Mouse (Mus musculus) activated CD4-positive, CD25-positive, alpha-beta regulatory T cell, adult 4 months (primary cell): ENCODE results near the gene Ticam1. TPM values are rescaled to one million over a fixed set of nuclear protein-coding genes. Genes with fewer than 3 reads are reported as not detected.
A peak's percentile ranks its signal among the peaks of the same experiment; 100 is the strongest.

Experiments
- ATAC-seq: one replicate; pipeline ENCODE4 v1.8.0; 2017
- polyA plus RNA-seq, 2 experiments: library from polyadenylated mRNA; unstranded; fragments of 100-300 nt; shearing (Covaris generic); gene quantifications; one replicate each; pipeline ENCODE4 v1.2.1; 2017

Ticam1 gene
- polyA plus RNA-seq, 2 experiments from 2014 or later = 6.4 to 11.3 TPM

GRCm38 (mm10) chr17:56290388-56291170 lies 14.0 kb upstream of the Ticam1 start:
- peak; percentile 63 for ATAC-seq

GRCm38 (mm10) chr17:56289371-56290331 lies 13.1 kb upstream of the Ticam1 start:
- ATAC-seq = peak; percentile 7

- ATAC-seq = no peak
Measured at GRCm38 (mm10) chr17:56288866-56289265, 12.3 kb upstream of the Ticam1 start.

- no peak for ATAC-seq
Measured at GRCm38 (mm10) chr17:56287830-56288229, 11.2 kb upstream of the Ticam1 start.

GRCm38 (mm10) chr17:56285995-56286394 lies 9.4 kb upstream of the Ticam1 start:
- ATAC-seq = no peak

GRCm38 (mm10) chr17:56283316-56283715 lies 6.7 kb upstream of the Ticam1 start:
- ATAC-seq = no peak

GRCm38 (mm10) chr17:56282802-56283201 lies 6.2 kb upstream of the Ticam1 start:
- ATAC-seq = no peak

- no peak for ATAC-seq
Measured at GRCm38 (mm10) chr17:56281193-56281592, 4.6 kb upstream of the Ticam1 start.

GRCm38 (mm10) chr17:56279481-56280155 lies 3.0 kb upstream of the Ticam1 start:
- no peak for ATAC-seq

- ATAC-seq = no peak
Measured at GRCm38 (mm10) chr17:56278340-56278739, 1.8 kb upstream of the Ticam1 start.

GRCm38 (mm10) chr17:56277567-56277893 lies 944 bp upstream of the Ticam1 start:
- no peak for ATAC-seq

- no peak for ATAC-seq
Measured at GRCm38 (mm10) chr17:56275842-56276480, 625 bp downstream of the Ticam1 start.

- no peak for ATAC-seq
Measured at GRCm38 (mm10) chr17:56273986-56274385, 2.6 kb downstream of the Ticam1 start.

- no peak for ATAC-seq
Measured at GRCm38 (mm10) chr17:56273482-56273881, 3.1 kb downstream of the Ticam1 start.

GRCm38 (mm10) chr17:56272644-56273043 lies 3.9 kb downstream of the Ticam1 start:
- no peak for ATAC-seq

GRCm38 (mm10) chr17:56271609-56272253 lies 4.9 kb downstream of the Ticam1 start:
- ATAC-seq = no peak

- ATAC-seq = no peak
Measured at GRCm38 (mm10) chr17:56269741-56270140, 6.8 kb downstream of the Ticam1 start.

GRCm38 (mm10) chr17:56269153-56269630 lies 7.4 kb downstream of the Ticam1 start:
- ATAC-seq = peak; percentile 97

- no peak for ATAC-seq
Measured at GRCm38 (mm10) chr17:56266271-56266670, 10.3 kb downstream of the Ticam1 start.

- no peak for ATAC-seq
Measured at GRCm38 (mm10) chr17:56265869-56266268, 10.7 kb downstream of the Ticam1 start.

- no peak for ATAC-seq
Measured at GRCm38 (mm10) chr17:56265011-56265410, 11.6 kb downstream of the Ticam1 start.

- ATAC-seq = no peak
Measured at GRCm38 (mm10) chr17:56264020-56264419, 12.6 kb downstream of the Ticam1 start.
